Mouse (Mus musculus): ENCODE data around the gene Hdac10. TPM values are rescaled to one million over a fixed set of nuclear protein-coding genes. Genes with fewer than 3 reads are reported as not detected.

Gene Hdac10
- polyA plus RNA-seq, 1 experiment, result 11.7 TPM

DNA sequence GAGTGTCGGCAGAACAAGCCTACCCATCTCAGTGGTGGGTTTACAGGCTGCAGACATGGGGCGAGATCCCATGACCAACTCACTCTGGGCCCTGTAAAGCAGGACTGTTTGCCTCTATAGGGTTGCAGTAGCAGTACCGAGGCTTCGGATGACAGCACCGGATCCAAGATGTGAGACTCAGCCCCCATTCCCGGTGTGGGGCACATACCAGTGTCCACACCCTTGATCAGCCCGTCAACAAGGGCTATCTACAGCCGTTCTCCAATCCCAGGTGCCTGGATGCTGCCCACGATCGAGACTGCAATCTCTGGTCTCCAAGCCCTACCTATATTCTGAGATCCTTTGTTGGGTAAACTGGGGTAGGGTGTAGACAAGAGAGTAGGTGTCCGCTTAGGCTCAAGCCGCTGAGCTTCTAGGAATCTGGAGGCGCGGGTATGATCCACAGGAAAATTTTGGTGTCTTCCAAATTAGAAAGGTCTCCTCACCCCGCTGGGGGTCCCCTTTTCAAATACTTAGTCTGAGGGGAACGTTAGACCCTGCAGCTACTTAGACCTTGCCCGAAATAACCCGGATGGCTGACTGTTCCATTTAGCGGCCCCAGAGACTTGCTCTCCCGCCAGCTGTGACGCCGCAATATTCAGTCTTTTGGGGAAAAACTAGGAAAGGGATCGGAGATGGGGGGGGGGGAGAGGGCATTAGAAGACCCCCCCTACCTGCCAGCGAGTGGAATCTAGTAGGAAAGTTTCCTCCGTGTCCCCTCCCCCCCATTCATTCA is 20.2 kb upstream of the Hdac10 start:
- Histone ChIP-seq H3K4me2 (ENCODE audit: low read depth) (peak overlapping the region; percentile 74), H3K4me3 (peak overlapping the region; percentile 30), H3ac (ENCODE audit: control insufficient read depth, insufficient read length) (peak overlapping the region; percentile 29), H3K36me3 (ENCODE audit: control insufficient read depth, insufficient read depth) (no peaks in the 10 kb centered on the region), H3K79me2 (ENCODE audit: control insufficient read depth, insufficient read depth) (no peaks in the 10 kb centered on the region), H3K27me3 (ENCODE audit: control insufficient read depth, insufficient read depth, insufficient read length) (no peaks in the 10 kb centered on the region)
- TF ChIP-seq MYOG (IDR thresholded peaks at IDR 0.05; ENCODE audit: control insufficient read depth in 1 of 3, insufficient read depth in 1 of 3, insufficient read length in 2 of 3, low read depth in 2 of 3) (no peak), E2F4 (IDR thresholded peaks at IDR 0.05; ENCODE audit: insufficient read depth) (no peak), POLR2AphosphoS2 (IDR thresholded peaks at IDR 0.05; ENCODE audit: insufficient read length, low read depth) (no peak), MYOD1 (IDR thresholded peaks at IDR 0.05; ENCODE audit: control insufficient read depth in 1 of 3, insufficient read length in 2 of 3, low read depth in 2 of 3) (no peak), TCF3 (IDR thresholded peaks at IDR 0.05; ENCODE audit: insufficient read length, low read depth) (no peak), REST (IDR thresholded peaks at IDR 0.05; ENCODE audit: insufficient read depth, insufficient read length) (no peak), SRF (IDR thresholded peaks at IDR 0.05; ENCODE audit: control insufficient read depth, insufficient read length, low read depth) (no peak), POLR2A (IDR thresholded peaks at IDR 0.05; ENCODE audit: insufficient read length, low read depth) (no peak), CEBPB (IDR thresholded peaks at IDR 0.05; ENCODE audit: insufficient read depth, poor library complexity, severe bottlenecking) (no peak), TCF12 (IDR thresholded peaks at IDR 0.05; ENCODE audit: insufficient read depth, poor library complexity, severe bottlenecking) (no peak), USF1 (IDR thresholded peaks at IDR 0.05; ENCODE audit: low read depth) (no peak), MAX (IDR thresholded peaks at IDR 0.05; ENCODE audit: low read depth) (no peak)

DNA sequence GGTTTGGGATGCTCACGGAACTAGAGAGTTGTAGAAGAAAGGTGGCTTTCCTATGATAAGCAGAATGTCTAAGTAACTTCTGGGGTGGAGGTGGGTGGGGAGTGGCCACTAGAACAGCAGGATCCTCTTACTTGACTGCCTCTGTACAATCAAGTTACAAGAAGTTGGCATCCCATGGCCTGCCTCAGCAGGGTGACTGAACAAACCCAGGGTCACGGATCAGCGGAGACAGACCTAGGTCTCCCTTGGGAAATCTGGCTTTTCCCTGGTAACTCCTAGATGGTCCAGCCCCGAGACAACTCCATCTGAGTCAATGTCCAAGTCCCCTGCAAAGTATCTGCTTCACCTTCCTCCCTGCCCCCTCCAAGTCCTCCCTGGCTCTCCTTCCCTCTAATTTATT is 19.4 kb upstream of the Hdac10 start:
- H3K36me3 ChIP-seq (ENCODE audit: control insufficient read depth, insufficient read depth), result no peaks in the 10 kb centered on the region
- peak overlapping the region; percentile 30 for H3K4me3 ChIP-seq
- peak overlapping the region; percentile 74 for H3K4me2 ChIP-seq (ENCODE audit: low read depth)
- no peaks in the 10 kb centered on the region for H3K27me3 ChIP-seq (ENCODE audit: control insufficient read depth, insufficient read depth, insufficient read length)
- H3ac ChIP-seq (ENCODE audit: control insufficient read depth, insufficient read length), result no peak overlapping the region
- no peak for TF ChIP-seq E2F4 (IDR thresholded peaks at IDR 0.05; ENCODE audit: insufficient read depth)
- TF ChIP-seq CEBPB (IDR thresholded peaks at IDR 0.05; ENCODE audit: insufficient read depth, poor library complexity, severe bottlenecking), result no peak
- TF ChIP-seq TCF3 (IDR thresholded peaks at IDR 0.05; ENCODE audit: insufficient read length, low read depth), result no peak
- TF ChIP-seq TCF12 (IDR thresholded peaks at IDR 0.05; ENCODE audit: insufficient read depth, poor library complexity, severe bottlenecking), result no peak
- TF ChIP-seq REST (IDR thresholded peaks at IDR 0.05; ENCODE audit: insufficient read depth, insufficient read length), result no peak
- no peak for TF ChIP-seq POLR2AphosphoS2 (IDR thresholded peaks at IDR 0.05; ENCODE audit: insufficient read length, low read depth)
- no peak for TF ChIP-seq POLR2A (IDR thresholded peaks at IDR 0.05; ENCODE audit: insufficient read length, low read depth)
- TF ChIP-seq USF1 (IDR thresholded peaks at IDR 0.05; ENCODE audit: low read depth), result no peak
- TF ChIP-seq MAX (IDR thresholded peaks at IDR 0.05; ENCODE audit: low read depth), result no peak
- no peak for TF ChIP-seq SRF (IDR thresholded peaks at IDR 0.05; ENCODE audit: control insufficient read depth, insufficient read length, low read depth)
- no peaks in the 10 kb centered on the region for H3K79me2 ChIP-seq (ENCODE audit: control insufficient read depth, insufficient read depth)

DNA sequence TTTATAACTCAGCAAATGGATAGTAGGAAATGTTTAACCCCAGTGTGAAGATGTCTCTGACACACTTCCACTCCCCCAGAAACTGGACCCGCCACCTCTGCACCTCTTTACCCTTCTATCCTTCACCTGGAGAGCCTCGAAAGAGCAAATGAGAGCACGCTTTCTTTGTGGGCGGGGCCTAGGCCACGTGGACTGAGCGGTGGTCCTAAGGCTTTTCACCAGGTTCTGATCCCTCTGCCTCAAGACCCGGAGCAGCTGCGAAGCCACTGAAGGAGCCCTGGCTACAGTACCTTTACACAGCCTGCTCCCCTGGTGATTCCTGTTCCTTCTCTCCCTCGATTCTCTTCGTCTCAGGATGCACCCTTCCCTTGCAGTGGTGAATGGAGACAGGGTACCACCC is 19.0 kb upstream of the Hdac10 start:
- Histone ChIP-seq H3K36me3 (ENCODE audit: control insufficient read depth, insufficient read depth) (no peaks in the 10 kb centered on the region), H3K27me3 (ENCODE audit: control insufficient read depth, insufficient read depth, insufficient read length) (no peaks in the 10 kb centered on the region), H3K4me2 (ENCODE audit: low read depth) (no peak overlapping the region)

DNA sequence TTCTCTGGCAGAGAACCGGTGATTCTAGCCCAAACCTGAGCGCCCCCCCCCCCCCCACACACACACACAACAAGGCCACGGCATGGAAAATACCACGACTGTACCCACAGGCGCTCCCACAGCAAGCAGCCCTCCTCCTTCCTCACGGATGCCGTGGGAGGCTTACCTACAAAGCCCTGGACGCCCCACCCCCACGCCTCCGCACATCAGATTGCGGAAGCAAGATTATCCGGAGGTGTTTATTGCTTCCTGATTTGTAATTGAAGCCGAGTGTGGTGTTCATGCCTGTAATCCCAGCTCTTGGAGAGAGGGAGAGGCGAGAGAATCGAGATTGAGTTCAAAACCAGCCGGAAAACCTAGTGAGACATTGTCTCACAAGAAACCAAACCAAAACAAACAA is 18.5 kb upstream of the Hdac10 start:
- Histone ChIP-seq H3K4me2 (ENCODE audit: low read depth) (no peak overlapping the region), H3K27me3 (ENCODE audit: control insufficient read depth, insufficient read depth, insufficient read length) (no peaks in the 10 kb centered on the region), H3K4me3 (no peak overlapping the region)

More for the DNA sequence above, 19.0 kb upstream of the Hdac10 start:
- TF ChIP-seq USF1 (IDR thresholded peaks at IDR 0.05; ENCODE audit: low read depth) (no peak), CEBPB (IDR thresholded peaks at IDR 0.05; ENCODE audit: insufficient read depth, poor library complexity, severe bottlenecking) (no peak), MAX (IDR thresholded peaks at IDR 0.05; ENCODE audit: low read depth) (no peak), MYOD1 (IDR thresholded peaks at IDR 0.05; ENCODE audit: control insufficient read depth in 1 of 3, insufficient read length in 2 of 3, low read depth in 2 of 3) (no peak), REST (IDR thresholded peaks at IDR 0.05; ENCODE audit: insufficient read depth, insufficient read length) (no peak), SRF (IDR thresholded peaks at IDR 0.05; ENCODE audit: control insufficient read depth, insufficient read length, low read depth) (no peak), MYOG (IDR thresholded peaks at IDR 0.05; ENCODE audit: control insufficient read depth in 1 of 3, insufficient read depth in 1 of 3, insufficient read length in 2 of 3, low read depth in 2 of 3) (no peak), POLR2AphosphoS2 (IDR thresholded peaks at IDR 0.05; ENCODE audit: insufficient read length, low read depth) (no peak), POLR2A (IDR thresholded peaks at IDR 0.05; ENCODE audit: insufficient read length, low read depth) (no peak), TCF12 (IDR thresholded peaks at IDR 0.05; ENCODE audit: insufficient read depth, poor library complexity, severe bottlenecking) (no peak), E2F4 (IDR thresholded peaks at IDR 0.05; ENCODE audit: insufficient read depth) (no peak), TCF3 (IDR thresholded peaks at IDR 0.05; ENCODE audit: insufficient read length, low read depth) (no peak)
- H3ac ChIP-seq (ENCODE audit: control insufficient read depth, insufficient read length), result no peak overlapping the region
- H3K79me2 ChIP-seq (ENCODE audit: control insufficient read depth, insufficient read depth), result no peaks in the 10 kb centered on the region
- no peak overlapping the region for H3K4me3 ChIP-seq

More for the DNA sequence above, 18.5 kb upstream of the Hdac10 start:
- Histone ChIP-seq H3K79me2 (ENCODE audit: control insufficient read depth, insufficient read depth) (no peaks in the 10 kb centered on the region), H3K36me3 (ENCODE audit: control insufficient read depth, insufficient read depth) (no peaks in the 10 kb centered on the region), H3ac (ENCODE audit: control insufficient read depth, insufficient read length) (no peak overlapping the region)
- no peak for TF ChIP-seq CEBPB (IDR thresholded peaks at IDR 0.05; ENCODE audit: insufficient read depth, poor library complexity, severe bottlenecking)
- TF ChIP-seq E2F4 (IDR thresholded peaks at IDR 0.05; ENCODE audit: insufficient read depth), result no peak
- no peak for TF ChIP-seq USF1 (IDR thresholded peaks at IDR 0.05; ENCODE audit: low read depth)
- no peak for TF ChIP-seq TCF12 (IDR thresholded peaks at IDR 0.05; ENCODE audit: insufficient read depth, poor library complexity, severe bottlenecking)
- TF ChIP-seq POLR2A (IDR thresholded peaks at IDR 0.05; ENCODE audit: insufficient read length, low read depth), result no peak
- no peak for TF ChIP-seq REST (IDR thresholded peaks at IDR 0.05; ENCODE audit: insufficient read depth, insufficient read length)
- no peak for TF ChIP-seq TCF3 (IDR thresholded peaks at IDR 0.05; ENCODE audit: insufficient read length, low read depth)
- no peak for TF ChIP-seq POLR2AphosphoS2 (IDR thresholded peaks at IDR 0.05; ENCODE audit: insufficient read length, low read depth)
- TF ChIP-seq MYOG (IDR thresholded peaks at IDR 0.05; ENCODE audit: control insufficient read depth in 1 of 3, insufficient read depth in 1 of 3, insufficient read length in 2 of 3, low read depth in 2 of 3), result no peak
- TF ChIP-seq MYOD1 (IDR thresholded peaks at IDR 0.05; ENCODE audit: control insufficient read depth in 1 of 3, insufficient read length in 2 of 3, low read depth in 2 of 3), result no peak
- TF ChIP-seq SRF (IDR thresholded peaks at IDR 0.05; ENCODE audit: control insufficient read depth, insufficient read length, low read depth), result no peak
- TF ChIP-seq MAX (IDR thresholded peaks at IDR 0.05; ENCODE audit: low read depth), result no peak
